In genomic region chr4:136636983-136637562, GRCm38 (mm10) we compare ENCODE assay signal across 10 mouse cellular contexts. TPM values are rescaled to one million over a fixed set of nuclear protein-coding genes. Genes with fewer than 3 reads are reported as not detected.
DNase-seq lines count a peak whose midpoint lies in the region; ATAC-seq and TF ChIP-seq lines count a peak whose summit lies in the region.
"Had no signal": no experiment of that assay in that cellular context is flagged by ENCODE, and none has a peak within 500 bp of the region (broad histone marks: within the 10 kb centered on the region; RNA-seq: fewer than 3 reads in every experiment).

No protein-coding gene starts in this region.

- no peaks in the 10 kb centered on the region for H3K9me3 ChIP-seq in heart, embryonic 15.5 days (replicated peaks)
- H3K9me3 ChIP-seq in hindbrain, embryonic 16.5 days (ENCODE audit: control insufficient read depth, low read length) = no peaks in the 10 kb centered on the region
- no peaks in the 10 kb centered on the region for H3K9me3 ChIP-seq in midbrain, embryonic 16.5 days (replicated peaks; ENCODE audit: control insufficient read depth, low read length, poor library complexity, severe bottlenecking)

- no peaks in the 10 kb centered on the region for H3K36me3 ChIP-seq in heart, embryonic 15.5 days
- H3K36me3 ChIP-seq in heart, adult 2 months (ENCODE audit: control insufficient read depth, insufficient read depth, low read length) = no peaks in the 10 kb centered on the region
- no peaks in the 10 kb centered on the region for H3K36me3 ChIP-seq in hindbrain, embryonic 16.5 days (ENCODE audit: control insufficient read depth, insufficient read depth, low read length)
- no peaks in the 10 kb centered on the region for H3K36me3 ChIP-seq in midbrain, embryonic 16.5 days (ENCODE audit: control insufficient read depth, insufficient read depth, low read length)

- H3K27ac ChIP-seq in heart, embryonic 15.5 days = no peak overlapping the region
- no peak overlapping the region for H3K27ac ChIP-seq in heart, adult 2 months
- H3K27ac ChIP-seq in cortical plate, adult 2 months (ENCODE audit: insufficient read depth, low read length) = no peak overlapping the region
- peak overlapping the region; percentile 65 for H3K27ac ChIP-seq in hindbrain, embryonic 16.5 days (ENCODE audit: low read depth, low read length)
- peak overlapping the region; percentile 82 for H3K27ac ChIP-seq in midbrain, embryonic 16.5 days (ENCODE audit: low read length)

- no peak for DNase-seq in heart, adult 2 months
- no peak for DNase-seq in urinary bladder, adult 18-20 months (ENCODE audit: low spot score in 2 of 2)
- no peak for DNase-seq in cerebellum, adult 11 months
- DNase-seq in thymus, postnatal 36 days = no peak

- peaks cover 44% of the 10 kb centered on the region for H3K27me3 ChIP-seq in heart, embryonic 15.5 days
- peaks cover 8% of the 10 kb centered on the region for H3K27me3 ChIP-seq in heart, adult 2 months (ENCODE audit: control insufficient read depth, insufficient read depth, low read length)
- H3K27me3 ChIP-seq in hindbrain, embryonic 16.5 days (replicated peaks; ENCODE audit: control insufficient read depth, insufficient read depth, low read length) = no peaks in the 10 kb centered on the region
- no peaks in the 10 kb centered on the region for H3K27me3 ChIP-seq in midbrain, embryonic 16.5 days (ENCODE audit: control insufficient read depth, insufficient read depth, low read depth, low read length)

- peaks cover 18% of the 10 kb centered on the region for H3K4me1 ChIP-seq in heart, embryonic 15.5 days (replicated peaks)
- no peaks in the 10 kb centered on the region for H3K4me1 ChIP-seq in heart, adult 2 months (ENCODE audit: control insufficient read depth, insufficient read depth, low read length)
- H3K4me1 ChIP-seq in cortical plate, adult 2 months (ENCODE audit: control insufficient read depth, insufficient read depth, low read length) = no peaks in the 10 kb centered on the region
- H3K4me1 ChIP-seq in hindbrain, embryonic 16.5 days (ENCODE audit: control insufficient read depth, insufficient read depth, low read depth, low read length) = peaks cover 11% of the 10 kb centered on the region
- peaks cover 15% of the 10 kb centered on the region for H3K4me1 ChIP-seq in midbrain, embryonic 16.5 days (ENCODE audit: control insufficient read depth, insufficient read depth, low read length)

- WGBS in heart, embryonic 15.5 days = 19% methylated on average over 37 of the region's 37 CpGs
- 18% methylated on average over 37 of the region's 37 CpGs for WGBS in heart, adult 2 months
- WGBS in hindbrain, embryonic 16.5 days = 16% methylated on average over 37 of the region's 37 CpGs
- WGBS in midbrain, embryonic 16.5 days = 16% methylated on average over 37 of the region's 37 CpGs

- peak overlapping the region; percentile 36 for H3K9ac ChIP-seq in heart, embryonic 15.5 days
- no peak overlapping the region for H3K9ac ChIP-seq in heart, adult 2 months (ENCODE audit: low read depth, low read length)
- H3K9ac ChIP-seq in hindbrain, embryonic 16.5 days (ENCODE audit: low read depth, low read length) = peak overlapping the region; percentile 60
- peak overlapping the region; percentile 73 for H3K9ac ChIP-seq in midbrain, embryonic 16.5 days (ENCODE audit: low read depth, low read length)

- H3K79me2 ChIP-seq in heart, adult 2 months (replicated peaks; ENCODE audit: control insufficient read depth, insufficient read depth, low read length) = no peaks in the 10 kb centered on the region

- intact Hi-C loops in heart, adult 2 months (cut with DNase I) = no loop called here

- H3K4me3 ChIP-seq in heart, embryonic 15.5 days = peak overlapping the region; percentile 58
- no peak overlapping the region for H3K4me3 ChIP-seq in heart, adult 2 months
- peak overlapping the region; percentile 28 for H3K4me3 ChIP-seq in cortical plate, adult 2 months (ENCODE audit: insufficient read depth, low read length)
- peak overlapping the region; percentile 47 for H3K4me3 ChIP-seq in hindbrain, embryonic 16.5 days (ENCODE audit: low read length)
- peak overlapping the region; percentile 51 for H3K4me3 ChIP-seq in midbrain, embryonic 16.5 days (ENCODE audit: low read depth, low read length)

- no peak for TF ChIP-seq EP300 in heart, adult 2 months (IDR thresholded peaks at IDR 0.05; ENCODE audit: insufficient read depth, low read depth, low read length)

- ATAC-seq in heart, embryonic 15.5 days (replicated peaks; ENCODE audit: insufficient number of reproducible peaks, insufficient read depth, low FRiP score, low read depth) = no peak
- ATAC-seq in hindbrain, embryonic 16.5 days = peak; percentile 71
- ATAC-seq in midbrain, embryonic 16.5 days = peak; percentile 57

- H3K4me2 ChIP-seq in heart, embryonic 15.5 days = peak overlapping the region; percentile 92
- peak overlapping the region; percentile 69 for H3K4me2 ChIP-seq in hindbrain, embryonic 16.5 days (ENCODE audit: low read length)
- H3K4me2 ChIP-seq in midbrain, embryonic 16.5 days (ENCODE audit: low read length) = peak overlapping the region; percentile 72

- no peak for TF ChIP-seq CTCF in heart, adult 2 months (IDR thresholded peaks at IDR 0.05)
- no peak for TF ChIP-seq CTCF in cortical plate, adult 2 months (IDR thresholded peaks at IDR 0.05; ENCODE audit: extremely low read depth, insufficient read depth, low read length)

- TF ChIP-seq POLR2A in heart, adult 2 months (IDR thresholded peaks at IDR 0.05; ENCODE audit: insufficient read depth, low read depth, low read length) = no peak
- TF ChIP-seq POLR2A in cortical plate, adult 2 months (IDR thresholded peaks at IDR 0.05; ENCODE audit: extremely low read depth, insufficient read depth, low read length) = no peak

RNA-seq across cellular contexts. Expression of gene Lactbl1, which starts 14.7 kb away (rescaled TPM):
- polyA plus RNA-seq in heart, embryonic 15.5 days (2015; fragmentation: Nextera tagmentation; extraction: Ambion mirVana) = not detected in 2 replicates
- total RNA-seq in heart, adult 2 months (2021) = not detected
- polyA plus RNA-seq in heart, adult 2 months (2012; rRNA removed) = 0.08 and 0.18 TPM in 2 replicates
- 0.10 and 0.11 TPM in 2 replicates for polyA plus RNA-seq in cortical plate, adult 2 months (2012; rRNA removed)
- polyA plus RNA-seq in hindbrain, embryonic 16.5 days (2015; fragmentation: Nextera tagmentation; extraction: Ambion mirVana) = 0.05 and 0.06 TPM in 2 replicates
- polyA plus RNA-seq in midbrain, embryonic 16.5 days (2015; fragmentation: Nextera tagmentation; extraction: Ambion mirVana) = 0.06 and 0.08 TPM in 2 replicates
- total RNA-seq: CH12.LX had no signal

RNA-seq across cellular contexts. Expression of gene Tex46, which starts 26.8 kb away (rescaled TPM):
- polyA plus RNA-seq in heart, embryonic 15.5 days (2015; fragmentation: Nextera tagmentation; extraction: Ambion mirVana) = not detected in 2 replicates
- total RNA-seq in heart, adult 2 months (2021) = not detected
- polyA plus RNA-seq in heart, adult 2 months (2012; rRNA removed) = not detected in 2 replicates
- polyA plus RNA-seq in cortical plate, adult 2 months (2012; rRNA removed) = not detected in 2 replicates
- polyA plus RNA-seq in hindbrain, embryonic 16.5 days (2015; fragmentation: Nextera tagmentation; extraction: Ambion mirVana) = not detected in 2 replicates
- not detected in 2 replicates for polyA plus RNA-seq in midbrain, embryonic 16.5 days (2015; fragmentation: Nextera tagmentation; extraction: Ambion mirVana)
- total RNA-seq: CH12.LX had no signal
- polyA plus RNA-seq: spleen, adult 2 months had no signal

RNA-seq across cellular contexts. Expression of gene Kdm1a, which starts 34.5 kb away (rescaled TPM):
- 21.4 and 26.3 TPM in 2 replicates for polyA plus RNA-seq in heart, embryonic 15.5 days (2015; fragmentation: Nextera tagmentation; extraction: Ambion mirVana)
- 10 to 100 TPM; 27.0 to 27.1 TPM for total RNA-seq in heart, adult 2 months (2021)
- polyA plus RNA-seq in heart, adult 2 months (2012; rRNA removed) = 18.7 and 28.1 TPM in 2 replicates
- 67.1 and 68.3 TPM in 2 replicates for polyA plus RNA-seq in cortical plate, adult 2 months (2012; rRNA removed)
- polyA plus RNA-seq in hindbrain, embryonic 16.5 days (2015; fragmentation: Nextera tagmentation; extraction: Ambion mirVana) = 31.6 and 45.7 TPM in 2 replicates
- polyA plus RNA-seq in midbrain, embryonic 16.5 days (2015; fragmentation: Nextera tagmentation; extraction: Ambion mirVana) = 59.4 and 61.4 TPM in 2 replicates

Comparison
In these comparisons a context has a peak if more than half of its experiments do, and no peak if none do; other contexts are left out.
1. H3K27ac ChIP-seq: peak in hindbrain, embryonic 16.5 days (single experiment) and midbrain, embryonic 16.5 days (single experiment); none in heart, embryonic 15.5 days (single experiment), heart, adult 2 months (single experiment) and cortical plate, adult 2 months (single experiment).
2. Peak in every context shown above with its lines, with median percentiles within 50 percentile points of each other: H3K4me2 ChIP-seq.